Mouse (Mus musculus) lung, adult 2 months (tissue): ENCODE measurements around the gene Ankfy1.

Experiments
- CTCF ChIP-seq: fragments of 200-500 bp; IDR thresholded peaks from 2 replicates; pipeline ENCODE4 v1.5.1; 2011; ENCODE audit warnings: mild to moderate bottlenecking, low read length, control low read depth; ENCODE audit not compliant: insufficient read depth
- POLR2A ChIP-seq: fragments of 200-500 bp; IDR thresholded peaks from 2 replicates; pipeline ENCODE4 v1.6.1; 2011; ENCODE audit warnings: low read depth, mild to moderate bottlenecking, control low read depth, low read length, borderline replicate concordance; ENCODE audit errors: extremely low read depth

DNA sequence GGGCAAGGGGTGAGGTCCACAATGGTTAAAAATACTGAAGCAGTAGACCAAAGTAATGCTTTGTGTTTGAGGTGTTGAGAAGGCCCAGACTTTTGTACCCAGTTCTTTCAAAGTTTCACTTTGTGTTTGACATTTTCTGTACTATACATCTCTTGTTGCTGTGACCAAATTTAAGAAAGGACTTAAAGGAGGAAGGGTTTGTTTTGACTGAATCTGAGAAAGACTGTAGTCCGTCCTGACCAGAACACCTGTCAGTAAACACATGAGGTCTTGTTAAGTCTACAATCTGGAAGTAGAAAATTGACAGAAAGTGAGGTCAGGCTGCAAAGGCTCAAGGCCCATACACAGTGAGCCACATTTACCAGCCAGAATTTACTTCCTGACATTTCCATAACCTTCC, 127.1 kb downstream of the Ankfy1 start:
- TF ChIP-seq CTCF (no peak), POLR2A (no peak)
